Mouse (Mus musculus) B cell, adult 62 days (primary cell): ENCODE results near the gene Frmd7. TPM values are rescaled to one million over a fixed set of nuclear protein-coding genes. Genes with fewer than 3 reads are reported as not detected.

ENCODE experiments used
- total RNA-seq: library from RNA; stranded (reverse); gene quantifications from 4 replicates; pipeline ENCODE4 v1.2.4, GENCODE M21; 2023

Gene Frmd7
- total RNA-seq, result not detected in 4 replicates

GRCm38 (mm10) chrX:50942610-50943009 is at the start of gene Frmd7:
TSS of gene Frmd7 (minus strand) at chrX:50942710.

Other genes starting within 250 kb of the Frmd7 start
- 34.6 to 37.5 TPM (median 35.0 TPM) in 4 replicates for gene Stk26, start 101.7 kb downstream of the Frmd7 start, total RNA-seq
- 37.5 to 40.8 TPM (median 39.7 TPM) in 4 replicates for gene Rap2c, start 75.3 kb upstream of the Frmd7 start, total RNA-seq